In genomic region chr7:79920344-79920983, GRCm38 (mm10) we compare ENCODE assay signal across 8 mouse cellular contexts. TPM values are rescaled to one million over a fixed set of nuclear protein-coding genes. Genes with fewer than 3 reads are reported as not detected.
DNase-seq lines count a peak whose midpoint lies in the region; ATAC-seq lines count a peak whose summit lies in the region.

Gene Ap3s2, minus strand, starts transcription at chr7:79920649.

- peak within 1 kb of the TSS; percentile 76 for H3K27ac ChIP-seq in lung, embryonic 16.5 days (ENCODE audit: low read length)

- no peaks in the 10 kb centered on the region for H3K9me3 ChIP-seq in lung, embryonic 16.5 days (ENCODE audit: control insufficient read depth, low read length)

- H3K9ac ChIP-seq in lung, embryonic 16.5 days (ENCODE audit: low read length): peak within 1 kb of the TSS; percentile 89

- peaks cover 11% of the 10 kb centered on the region for H3K4me1 ChIP-seq in lung, embryonic 16.5 days (replicated peaks; ENCODE audit: control insufficient read depth, insufficient read depth, low read length)

- peak; percentile 87 to 91 for ATAC-seq in hematopoietic stem cell, adult 5-6 weeks (replicated peaks in 1 of 2; ENCODE audit: insufficient read depth in 1 of 2, low FRiP score in 2 of 2, low TSS enrichment in 1 of 2, low read depth in 1 of 2, poor library complexity in 2 of 2, severe bottlenecking in 2 of 2)
- peak; percentile 97 for ATAC-seq in lung, embryonic 16.5 days (ENCODE audit: low read depth)

- no peaks in the 10 kb centered on the region for H3K36me3 ChIP-seq in lung, embryonic 16.5 days (ENCODE audit: control insufficient read depth, insufficient read depth, low read length)

- no peaks in the 10 kb centered on the region for H3K27me3 ChIP-seq in lung, embryonic 16.5 days (ENCODE audit: control insufficient read depth, insufficient read depth, low read depth, low read length)

- peak within 1 kb of the TSS; percentile 87 for H3K4me3 ChIP-seq in lung, embryonic 16.5 days (ENCODE audit: low read length)

- DNase-seq in MEL-GATA-1-ER (ENCODE audit: extremely low read depth, low read depth): peak; percentile 86
- DNase-seq in cerebellum, adult 8-10 months: peak; percentile 91
- DNase-seq in forelimb bud, embryonic 11.5 days (ENCODE audit: low read depth, low spot score): peak; percentile 91
- peak; percentile 78 for DNase-seq in layer of hippocampus, adult 9-10 months (ENCODE audit: low spot score)
- DNase-seq in ovary, postnatal 10 days (ENCODE audit: low spot score): peak; percentile 73
- DNase-seq in thymus, postnatal 10 days (ENCODE audit: low spot score in 2 of 2): peak; percentile 65 to 82

- H3K4me2 ChIP-seq in lung, embryonic 16.5 days (ENCODE audit: low read depth, low read length): peak within 1 kb of the TSS; percentile 86

- under 1% methylated on average over 34 of the region's 34 CpGs for WGBS in lung, embryonic 16.5 days

RNA-seq across cellular contexts. Expression of gene Ap3s2, which starts in this region (rescaled TPM):
- total RNA-seq in hematopoietic stem cell, adult 5-6 weeks (2017): 8.4 and 9.6 TPM in 2 replicates
- polyA plus RNA-seq in lung, embryonic 16.5 days (2015; fragmentation: Nextera tagmentation; extraction: Ambion mirVana): 22.3 and 25.8 TPM in 2 replicates

Comparison
In these comparisons a context has a peak if more than half of its experiments do, and no peak if none do; other contexts are left out.
1. Peak in every context shown above with its lines: DNase-seq, ATAC-seq, H3K4me3 ChIP-seq and H3K27ac ChIP-seq.